Mouse (Mus musculus) CH12F3 (cell line): ENCODE results near the gene Lpar5.

Experiments used
- in situ Hi-C: fragments of 300-500 bp; cut with MboI; formaldehyde crosslinking; loops from 2 replicates; pipeline ENCODE4 v1.14.3; 2020; ENCODE audit warnings: low sequenced_read_pairs

Lpar5 gene

GRCm38 (mm10) chr6:125082801-125083386, 15.2 kb downstream of the Lpar5 start:
- in situ Hi-C loops: no loop called here

DNA sequence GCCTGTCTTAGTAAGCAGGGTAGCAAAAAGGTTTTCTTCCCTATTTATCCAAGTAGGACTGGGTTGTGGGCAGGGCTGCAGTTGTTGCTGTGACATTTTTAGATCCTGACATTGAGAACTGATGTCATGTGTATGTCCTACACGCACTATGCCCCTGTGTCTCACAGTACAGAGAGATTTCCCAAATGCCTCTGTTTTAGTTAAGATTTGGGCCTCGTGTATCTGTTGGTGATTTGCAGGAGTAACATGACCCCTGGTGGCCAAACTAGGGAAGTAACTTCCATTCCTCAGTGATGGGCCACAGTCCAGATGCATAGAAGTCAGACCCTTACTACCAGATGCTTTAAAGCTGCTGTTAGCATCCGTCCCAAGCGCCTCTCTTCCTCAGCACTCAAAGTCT, 16.7 kb downstream of the Lpar5 start:
- in situ Hi-C loops: no loop called here

GRCm38 (mm10) chr6:125087937-125088336, 20.2 kb downstream of the Lpar5 start:
- in situ Hi-C loops: no loop called here

DNA sequence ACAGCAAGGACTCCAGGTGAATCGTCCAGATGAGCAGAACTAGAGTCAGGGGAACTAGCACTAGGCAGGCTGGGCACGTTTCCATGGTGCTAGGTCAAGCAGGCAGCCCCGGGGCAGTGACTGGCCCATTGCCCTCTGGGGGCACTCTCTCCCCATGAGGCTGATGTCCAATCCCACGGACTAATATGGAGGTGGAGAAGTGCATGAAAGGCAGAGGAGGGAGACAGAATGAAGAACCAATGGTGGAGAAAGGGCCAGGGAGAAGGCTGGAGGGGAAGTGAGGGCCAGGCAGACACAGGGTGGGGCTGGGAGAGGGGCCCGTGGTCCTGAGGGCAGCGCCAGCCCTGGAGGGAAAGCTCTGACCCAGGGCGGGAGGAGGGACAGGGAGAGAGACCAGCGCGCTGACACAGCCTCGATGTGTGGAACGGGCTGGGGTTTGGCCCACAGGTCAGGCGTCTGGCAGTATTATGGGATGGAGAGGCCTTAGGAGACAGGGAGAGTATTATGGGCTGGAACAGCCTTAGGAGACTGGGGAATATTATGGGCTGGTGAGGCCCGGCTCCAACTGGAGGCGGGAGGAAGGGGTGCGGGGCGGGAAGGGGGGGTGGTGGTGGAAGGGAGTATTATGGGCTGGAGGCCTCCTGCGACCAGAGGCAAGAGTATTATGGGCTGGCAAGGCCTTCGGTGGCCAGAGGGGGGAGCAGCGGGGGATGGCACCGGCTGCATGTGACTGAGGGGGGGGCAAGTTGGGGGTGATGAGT, 21.0 kb downstream of the Lpar5 start:
- in situ Hi-C loops: no loop called here

DNA sequence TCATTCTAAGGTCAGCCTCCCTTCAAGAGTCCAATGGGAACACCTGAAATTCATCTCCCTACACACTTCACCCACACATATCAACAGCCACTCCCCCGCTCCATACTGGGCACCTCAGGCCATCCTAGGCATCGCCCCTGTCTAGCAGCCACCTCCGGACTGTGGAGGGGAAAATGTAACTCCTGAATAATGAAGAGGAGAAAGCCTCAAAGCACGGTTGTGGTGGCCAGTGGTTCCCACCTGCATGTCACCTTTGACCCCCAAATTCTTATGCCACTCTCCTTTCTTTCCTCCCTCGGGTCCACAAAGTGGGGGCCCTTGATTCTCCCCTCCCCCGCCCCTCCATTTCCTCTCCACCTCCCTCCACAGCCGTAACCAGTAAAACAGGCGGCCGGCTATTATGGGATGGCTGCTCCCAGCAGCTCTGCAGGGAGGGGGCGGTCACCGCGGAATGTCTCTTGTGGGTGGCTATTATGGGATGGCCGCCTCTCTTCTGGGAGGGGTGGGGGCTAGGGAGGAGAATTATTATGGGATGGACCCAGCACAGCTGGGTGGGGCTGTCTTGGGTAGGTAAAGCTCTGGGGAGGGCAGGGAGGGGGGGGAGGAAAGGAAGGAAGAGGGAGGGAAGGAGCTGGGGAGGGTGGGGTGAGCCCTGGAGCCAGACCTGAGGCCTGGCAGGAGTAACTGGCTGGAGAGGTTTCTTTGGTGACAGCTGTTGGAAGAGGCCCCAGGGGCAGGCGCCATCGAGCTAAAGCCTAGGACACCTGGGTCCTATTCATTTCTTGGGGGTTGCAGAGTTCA, 22.0 kb downstream of the Lpar5 start:
- in situ Hi-C loops: no loop called here

DNA sequence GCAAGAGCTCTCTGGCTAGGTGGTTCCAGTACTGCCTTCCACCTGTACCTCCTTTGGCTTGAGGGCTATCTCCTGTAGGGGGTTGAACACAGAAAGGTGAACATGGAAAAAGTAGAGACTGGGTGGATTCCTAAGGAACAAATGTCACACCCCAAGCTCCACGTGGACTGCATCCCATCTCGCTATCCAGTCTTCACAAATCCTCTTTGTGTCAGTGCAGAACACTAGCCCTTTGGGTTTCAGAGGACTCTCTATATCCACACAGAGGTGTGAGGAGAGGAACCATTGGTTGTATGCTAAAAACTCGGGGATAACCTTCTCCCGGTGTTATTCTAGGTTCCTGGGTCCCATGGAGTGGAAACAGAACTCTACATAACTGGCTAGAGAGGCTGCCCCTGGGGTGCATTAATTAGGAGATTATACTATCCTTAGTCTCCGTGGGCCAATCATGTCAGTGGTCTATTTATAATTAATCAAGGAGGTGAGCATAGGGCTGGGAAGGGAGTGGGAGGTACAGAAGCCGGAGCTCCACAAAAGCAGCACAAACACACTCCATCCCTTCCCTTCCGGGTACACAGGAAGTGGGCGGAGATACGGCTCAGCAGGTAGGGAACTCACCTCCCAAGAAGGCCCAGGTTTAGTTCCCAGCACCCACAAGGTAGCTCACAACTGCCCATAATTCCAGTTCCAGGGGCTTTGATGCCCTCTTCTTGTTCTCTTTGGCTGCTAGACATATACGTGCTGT, 22.8 kb downstream of the Lpar5 start:
- in situ Hi-C loops: no loop called here

- in situ Hi-C loops: no loop called here
Observed at GRCm38 (mm10) chr6:125092372-125092771, 24.7 kb downstream of the Lpar5 start.

GRCm38 (mm10) chr6:125094843-125095242, 27.1 kb downstream of the Lpar5 start:
- in situ Hi-C loops: no loop called here

DNA sequence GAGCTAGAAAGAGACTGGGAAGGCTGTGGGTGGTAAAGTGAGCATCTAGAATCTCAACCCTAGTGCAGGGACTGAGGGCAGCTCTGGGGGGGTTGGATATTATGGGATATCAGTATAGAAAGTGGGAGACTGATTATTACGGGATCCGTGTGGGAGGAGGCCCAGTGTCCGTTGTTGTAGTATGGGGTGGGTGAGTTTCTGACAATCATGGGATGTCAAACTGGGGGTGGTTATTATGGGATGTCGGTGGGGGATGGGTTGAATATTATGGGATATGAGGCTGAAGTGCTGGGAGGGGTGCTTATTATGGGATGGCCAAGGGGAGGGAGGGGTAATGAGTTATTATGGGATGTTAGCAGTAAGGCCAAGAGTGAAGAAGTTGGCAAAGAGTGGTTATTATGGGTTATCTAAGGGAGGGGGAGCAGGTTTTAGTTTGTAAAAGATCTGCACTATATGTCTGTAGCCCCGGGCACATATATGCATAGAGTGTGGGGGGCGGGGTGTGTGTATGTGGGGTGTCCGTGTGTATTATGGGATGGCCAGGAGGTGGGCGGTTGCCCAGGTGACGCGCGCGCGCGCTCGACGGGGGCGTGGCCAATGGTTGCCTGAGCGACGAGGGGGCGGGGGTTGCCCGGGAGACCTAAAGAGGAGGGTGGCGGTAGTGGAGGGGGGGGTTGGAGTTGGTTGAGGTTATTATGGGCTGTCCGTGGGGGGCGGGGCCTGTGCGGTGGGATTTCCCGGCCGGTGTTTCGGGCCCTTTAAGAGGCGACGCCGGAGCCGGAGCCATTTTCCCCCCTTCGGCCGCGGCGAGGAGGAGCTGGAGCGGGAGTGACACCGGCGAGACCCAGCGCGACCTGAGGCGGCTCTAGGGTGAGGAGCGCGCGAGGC, 27.9 kb downstream of the Lpar5 start, which contains the start of gene Chd4:
Gene Chd4 (plus strand): TSS at position 591 of the 888 bp plus-strand sequence.
- in situ Hi-C loops: no loop called here

GRCm38 (mm10) chr6:125096279-125096596, 28.5 kb downstream of the Lpar5 start:
- in situ Hi-C loops: no loop called here

GRCm38 (mm10) chr6:125096597-125097345, 29.1 kb downstream of the Lpar5 start:
- in situ Hi-C loops: no loop called here

- in situ Hi-C loops: no loop called here
Observed at GRCm38 (mm10) chr6:125097346-125097689, 29.6 kb downstream of the Lpar5 start.

DNA sequence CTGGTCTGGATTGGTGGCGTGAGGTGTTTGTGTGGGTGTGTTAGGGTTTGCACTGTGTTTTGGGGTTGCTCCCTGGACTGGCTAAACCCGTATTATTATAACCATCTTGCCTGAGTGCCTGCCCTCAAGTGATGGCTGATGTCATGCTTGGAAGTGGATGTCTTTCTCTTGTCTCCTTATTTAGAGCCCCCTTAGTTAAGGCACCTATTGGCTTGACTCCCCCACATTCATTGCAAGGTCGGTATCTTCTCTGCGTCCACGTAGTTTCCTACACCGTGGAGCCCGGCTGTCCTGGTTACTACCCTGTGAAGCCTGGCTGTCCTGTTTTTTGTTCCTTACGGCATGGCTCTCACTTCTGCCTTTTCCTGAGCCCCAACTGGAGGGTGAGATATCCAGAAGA, 30.2 kb downstream of the Lpar5 start:
- in situ Hi-C loops: no loop called here

DNA sequence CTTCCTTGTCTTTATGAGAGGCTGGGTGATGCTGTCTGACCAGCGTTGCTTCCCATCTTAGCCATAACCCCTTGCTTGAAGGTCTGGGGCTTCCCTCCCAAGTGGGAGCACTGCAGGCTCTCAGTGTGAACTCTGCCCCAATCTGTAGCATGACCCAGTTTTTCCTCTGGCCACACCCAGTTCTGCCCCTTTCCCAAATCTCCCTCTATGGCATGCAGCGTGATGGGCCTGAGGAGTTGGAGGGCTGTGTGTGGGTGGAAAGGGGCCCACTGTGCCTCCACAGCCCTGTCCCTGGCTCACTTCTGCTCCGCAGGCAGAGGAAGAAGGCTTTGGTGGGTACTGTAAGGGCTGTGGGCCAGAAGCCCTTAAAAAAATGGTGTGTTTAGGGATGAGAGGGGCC, 30.8 kb downstream of the Lpar5 start:
- in situ Hi-C loops: no loop called here

DNA sequence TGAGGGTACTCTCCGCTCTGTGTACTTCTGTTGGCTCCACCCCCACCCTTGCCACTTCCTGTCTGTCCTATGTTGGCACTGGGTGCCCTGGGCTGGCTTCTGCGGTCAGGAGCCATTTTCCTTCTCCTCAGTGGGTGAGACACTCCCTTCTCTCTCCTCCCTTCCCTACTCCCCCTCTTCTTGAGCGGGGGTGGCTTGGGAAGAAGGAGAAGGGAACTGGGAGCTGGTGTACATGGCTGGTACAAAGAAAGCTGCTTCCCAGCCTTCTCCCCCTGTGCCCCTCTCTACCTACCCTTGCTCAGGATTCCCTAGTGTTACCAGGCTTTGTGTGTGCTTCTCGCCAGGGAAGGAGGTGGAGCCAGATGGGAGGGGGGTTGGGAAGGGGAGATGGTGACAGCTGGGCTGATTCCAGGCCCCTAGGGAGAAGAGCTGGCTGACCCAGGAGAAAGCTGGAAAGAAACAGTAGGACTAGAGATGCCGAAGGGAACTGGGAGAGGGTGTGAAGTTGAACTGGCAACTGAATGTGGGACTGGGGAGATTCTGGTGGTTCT, 31.8 kb downstream of the Lpar5 start:
- in situ Hi-C loops: no loop called here

DNA sequence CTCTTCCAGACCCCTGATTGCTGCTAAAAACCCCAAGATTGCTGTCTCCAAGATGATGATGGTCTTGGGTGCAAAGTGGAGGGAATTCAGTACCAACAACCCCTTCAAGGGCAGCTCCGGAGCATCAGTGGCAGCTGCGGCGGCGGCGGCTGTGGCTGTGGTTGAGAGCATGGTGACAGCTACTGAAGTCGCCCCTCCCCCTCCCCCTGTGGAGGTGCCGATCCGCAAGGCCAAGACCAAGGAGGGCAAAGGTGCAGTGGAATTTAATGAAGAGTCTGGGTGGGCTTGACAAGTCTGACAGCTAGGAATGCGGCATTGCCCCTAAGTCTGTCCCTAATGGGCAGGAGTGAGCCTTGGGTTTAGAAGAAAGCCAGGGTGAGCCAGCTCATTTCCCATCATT, 33.7 kb downstream of the Lpar5 start:
- in situ Hi-C loops: no loop called here

DNA sequence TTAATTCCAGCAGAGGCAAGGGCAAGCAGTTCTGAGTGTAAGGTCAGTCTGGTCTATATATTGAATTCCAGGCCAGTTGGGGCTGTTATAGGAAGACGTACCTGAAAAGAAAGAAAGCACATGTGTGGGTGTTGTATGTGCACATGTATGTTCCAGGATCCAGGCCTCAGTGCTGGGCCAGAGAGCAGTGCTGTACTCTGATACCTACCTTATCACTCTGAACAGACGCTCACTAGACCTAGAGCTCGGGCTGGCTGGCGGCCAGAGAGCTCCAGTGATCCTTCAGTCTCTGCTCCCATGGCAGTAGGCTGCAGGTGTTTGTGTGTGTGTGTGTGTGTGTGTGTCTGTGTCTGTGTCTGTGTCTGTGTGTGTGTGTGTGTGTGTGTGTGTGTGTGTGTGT, 36.5 kb downstream of the Lpar5 start:
- in situ Hi-C loops: no loop called here

GRCm38 (mm10) chr6:125107705-125108104, 40.0 kb downstream of the Lpar5 start:
- in situ Hi-C loops: no loop called here

- in situ Hi-C loops: no loop called here
Observed at GRCm38 (mm10) chr6:125109371-125109770, 41.7 kb downstream of the Lpar5 start.
